Mouse (Mus musculus) small intestine, adult 2 months (tissue): ENCODE measurements at regions not wholly inside any gene's neighbourhood (a gene's known extent, or its start where the extent isn't known, plus 50 kb on each side); places are given as distances from the start of the nearest gene placed in this dataset.
A peak's percentile ranks its signal among the peaks of the same experiment; 100 is the strongest.

Source experiments
- H3K27ac ChIP-seq: fragments of 200-500 bp; 2 replicates; pipeline ENCODE4 v1.5.1; 2012; ENCODE audit warnings: low read depth, low read length, control low read depth, inconsistent platforms; ENCODE audit not compliant: insufficient read depth
- H3K27me3 ChIP-seq: fragments of 200-500 bp; 2 replicates; pipeline ENCODE4 v1.6.1; 2012; ENCODE audit warnings: mild to moderate bottlenecking, moderate library complexity, low read length, inconsistent platforms; ENCODE audit not compliant: control insufficient read depth, insufficient read depth
- H3K36me3 ChIP-seq: fragments of 200-500 bp; 2 replicates; pipeline ENCODE4 v1.6.1; 2012; ENCODE audit warnings: mild to moderate bottlenecking, low read length, control low read depth, inconsistent platforms; ENCODE audit not compliant: control insufficient read depth, insufficient read depth
- H3K4me1 ChIP-seq: fragments of 200-500 bp; 2 replicates; pipeline ENCODE4 v1.6.1; 2012; ENCODE audit warnings: low read length, inconsistent platforms, mixed read lengths; ENCODE audit not compliant: control insufficient read depth, insufficient read depth, insufficient read length
- H3K4me3 ChIP-seq: fragments of 200-500 bp; 2 replicates; pipeline ENCODE4 v1.5.1; 2012; ENCODE audit warnings: low read depth, mild to moderate bottlenecking, control low read depth, inconsistent platforms, low read length, moderate library complexity
- CTCF ChIP-seq: fragments of 200-500 bp; IDR thresholded peaks from 2 replicates; pipeline ENCODE4 v1.5.1; 2012; ENCODE audit warnings: low read depth, mild to moderate bottlenecking, control low read depth, inconsistent platforms, low read length, moderate library complexity, mixed read lengths; ENCODE audit not compliant: insufficient replicate concordance, insufficient read length; ENCODE audit errors: extremely low read depth
- POLR2A ChIP-seq: fragments of 200-500 bp; IDR thresholded peaks from 2 replicates; pipeline ENCODE4 v1.6.1; 2012; ENCODE audit warnings: low read depth, mild to moderate bottlenecking, control low read depth, inconsistent platforms, low read length, moderate library complexity
- WGBS: fragments of 180-500 bp; shearing (Covaris S2); methylation state at CpG from one replicate; pipeline ENCODE4 v1.1.7; 2018; 5-methylcytosine and 5-hydroxymethylcytosine counted together

GRCm38 (mm10) chr9:63074023-63074750 lies 74.6 kb downstream of the Skor1 start:
- no peaks in the 10 kb centered on the region for H3K27me3 ChIP-seq
- H3K4me3 ChIP-seq: no peak overlapping the region
- no peaks in the 10 kb centered on the region for H3K4me1 ChIP-seq
- TF ChIP-seq POLR2A (no peak), CTCF (no peak)
- no peak overlapping the region for H3K27ac ChIP-seq
- no peaks in the 10 kb centered on the region for H3K36me3 ChIP-seq
- 36% methylated on average over 10 of the region's 10 CpGs for WGBS

GRCm38 (mm10) chr9:63071032-63071431 lies 77.7 kb downstream of the Skor1 start:
- 36% methylated on average over 6 of the region's 6 CpGs for WGBS
- no peaks in the 10 kb centered on the region for H3K36me3 ChIP-seq
- no peaks in the 10 kb centered on the region for H3K4me1 ChIP-seq
- H3K27me3 ChIP-seq: no peaks in the 10 kb centered on the region
- no peak overlapping the region for H3K4me3 ChIP-seq
- TF ChIP-seq CTCF: no peak
- no peak for TF ChIP-seq POLR2A
- no peak overlapping the region for H3K27ac ChIP-seq

- Histone ChIP-seq H3K27me3 (no peaks in the 10 kb centered on the region), H3K27ac (no peak overlapping the region), H3K4me3 (no peak overlapping the region), H3K36me3 (no peaks in the 10 kb centered on the region), H3K4me1 (no peaks in the 10 kb centered on the region)
- 81% methylated on average over 6 of the region's 6 CpGs for WGBS
- no peak for TF ChIP-seq POLR2A
- TF ChIP-seq CTCF: no peak
Measured at GRCm38 (mm10) chr9:63069919-63070318, 78.8 kb downstream of the Skor1 start.

GRCm38 (mm10) chr9:63067054-63067406 lies 79.3 kb upstream of the Pias1 start:
- WGBS: 50% methylated on average over 2 of the region's 2 CpGs
- H3K4me3 ChIP-seq: no peak overlapping the region
- H3K4me1 ChIP-seq: peaks cover 7% of the 10 kb centered on the region; the same call in 1 of the 2 replicates
- no peaks in the 10 kb centered on the region for H3K27me3 ChIP-seq
- H3K27ac ChIP-seq: no peak overlapping the region
- TF ChIP-seq CTCF (no peak), POLR2A (no peak)
- H3K36me3 ChIP-seq: no peaks in the 10 kb centered on the region

- Histone ChIP-seq H3K4me3 (no peak overlapping the region), H3K27me3 (no peaks in the 10 kb centered on the region), H3K36me3 (no peaks in the 10 kb centered on the region), H3K4me1 (peaks cover 7% of the 10 kb centered on the region; the same call in 1 of the 2 replicates), H3K27ac (no peak overlapping the region)
- TF ChIP-seq CTCF (no peak), POLR2A (no peak)
- 79% methylated on average over 10 of the region's 10 CpGs for WGBS
Measured at GRCm38 (mm10) chr9:63066384-63067053, 78.8 kb upstream of the Pias1 start.

- Histone ChIP-seq H3K27me3 (no peaks in the 10 kb centered on the region), H3K36me3 (no peaks in the 10 kb centered on the region), H3K4me3 (no peak overlapping the region), H3K27ac (0 out of 2 replicates have a peak overlapping the region, but pooled peaks have one; percentile 2), H3K4me1 (peaks cover 7% of the 10 kb centered on the region; the same call in 1 of the 2 replicates)
- TF ChIP-seq POLR2A (no peak), CTCF (no peak)
- WGBS: 29% methylated on average over 2 of the region's 2 CpGs
Measured at GRCm38 (mm10) chr9:63063525-63063924, 75.8 kb upstream of the Pias1 start.

GRCm38 (mm10) chr9:63060740-63061139 lies 73.0 kb upstream of the Pias1 start:
- TF ChIP-seq POLR2A: no peak
- no peak for TF ChIP-seq CTCF
- 48% methylated on average over 5 of the region's 5 CpGs for WGBS

More at GRCm38 (mm10) chr9:63060740-63061139, 73.0 kb upstream of the Pias1 start:
- H3K27ac ChIP-seq: no peak overlapping the region
- no peaks in the 10 kb centered on the region for H3K27me3 ChIP-seq
- H3K4me1 ChIP-seq: peaks cover 7% of the 10 kb centered on the region; the same call in 1 of the 2 replicates
- H3K36me3 ChIP-seq: no peaks in the 10 kb centered on the region
- H3K4me3 ChIP-seq: no peak overlapping the region
